Mouse (Mus musculus): ENCODE measurements around the gene 4930558K02Rik. TPM values are rescaled to one million over a fixed set of nuclear protein-coding genes. Genes with fewer than 3 reads are reported as not detected.

The 4930558K02Rik gene
- total and polyA plus RNA-seq, 3 experiments: not detected

DNA sequence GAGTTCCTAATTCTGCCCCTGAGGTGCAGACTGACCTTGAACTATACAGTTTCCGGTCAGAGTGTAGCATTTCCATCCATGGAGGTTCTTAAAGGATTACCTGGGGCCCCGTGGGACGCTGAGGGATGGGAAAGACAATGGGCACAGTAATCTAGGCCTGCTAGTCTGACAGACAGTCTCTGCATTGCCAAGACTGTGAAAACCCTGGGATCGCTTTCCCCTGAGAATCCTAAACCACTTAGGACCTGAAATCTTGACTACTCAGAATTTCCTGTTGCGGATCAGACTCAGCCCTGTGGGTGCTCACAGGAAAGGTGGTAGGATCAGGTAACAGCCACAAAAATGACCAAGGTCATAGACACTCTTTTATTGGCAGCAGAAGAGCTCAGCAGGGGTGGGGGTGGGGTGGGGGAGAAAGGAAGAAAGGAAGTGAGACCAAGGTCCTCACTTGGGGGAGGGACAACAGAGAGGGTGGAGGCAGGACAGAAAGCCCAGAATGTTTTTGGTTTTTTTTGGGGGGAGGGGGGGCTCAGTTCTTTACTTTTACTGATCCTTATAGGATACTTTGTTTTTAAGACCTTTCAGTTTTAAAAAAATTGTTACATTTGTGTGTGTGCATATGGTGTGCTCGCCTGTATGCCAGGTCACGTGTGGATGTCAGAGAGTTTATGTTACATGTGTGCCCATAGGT, 60.6 kb downstream of the 4930558K02Rik start:
- Histone ChIP-seq H3K4me3 (no peak overlapping the region), H3K4me1 (ENCODE audit: control insufficient read depth, insufficient read depth, low read length) (no peaks in the 10 kb centered on the region), H3K79me2 (replicated peaks; ENCODE audit: control insufficient read depth, insufficient read depth, low read length) (no peaks in the 10 kb centered on the region), H3K9ac (ENCODE audit: low read depth, low read length) (no peak overlapping the region), H3K27me3 (ENCODE audit: control insufficient read depth, insufficient read depth, low read length) (no peaks in the 10 kb centered on the region), H3K27ac (no peak overlapping the region), H3K36me3 (ENCODE audit: control insufficient read depth, insufficient read depth, low read length) (no peaks in the 10 kb centered on the region)
- WGBS: 64% methylated on average over 7 of the region's 7 CpGs
- intact Hi-C loops (cut with DNase I): no loop called here
- TF ChIP-seq CTCF (IDR thresholded peaks at IDR 0.05): no peak
- no peak for TF ChIP-seq EP300 (IDR thresholded peaks at IDR 0.05; ENCODE audit: insufficient read depth, low read depth, low read length)
- TF ChIP-seq POLR2A (IDR thresholded peaks at IDR 0.05; ENCODE audit: insufficient read depth, low read depth, low read length): no peak
- DNase-seq: no peak

GRCm38 (mm10) chr1:161917940-161918484, 61.4 kb downstream of the 4930558K02Rik start:
- H3K9ac ChIP-seq (ENCODE audit: low read depth, low read length): no peak overlapping the region
- no peak overlapping the region for H3K27ac ChIP-seq
- H3K27me3 ChIP-seq (ENCODE audit: control insufficient read depth, insufficient read depth, low read length): no peaks in the 10 kb centered on the region
- H3K79me2 ChIP-seq (replicated peaks; ENCODE audit: control insufficient read depth, insufficient read depth, low read length): no peaks in the 10 kb centered on the region
- DNase-seq: no peak
- H3K36me3 ChIP-seq (ENCODE audit: control insufficient read depth, insufficient read depth, low read length): no peaks in the 10 kb centered on the region
- no peaks in the 10 kb centered on the region for H3K4me1 ChIP-seq (ENCODE audit: control insufficient read depth, insufficient read depth, low read length)
- WGBS: 87% methylated on average over 3 of the region's 3 CpGs
- H3K4me3 ChIP-seq: no peak overlapping the region
- TF ChIP-seq EP300 (IDR thresholded peaks at IDR 0.05; ENCODE audit: insufficient read depth, low read depth, low read length) (no peak), POLR2A (IDR thresholded peaks at IDR 0.05; ENCODE audit: insufficient read depth, low read depth, low read length) (no peak), CTCF (IDR thresholded peaks at IDR 0.05) (no peak)
- intact Hi-C loops (cut with DNase I): no loop called here

DNA sequence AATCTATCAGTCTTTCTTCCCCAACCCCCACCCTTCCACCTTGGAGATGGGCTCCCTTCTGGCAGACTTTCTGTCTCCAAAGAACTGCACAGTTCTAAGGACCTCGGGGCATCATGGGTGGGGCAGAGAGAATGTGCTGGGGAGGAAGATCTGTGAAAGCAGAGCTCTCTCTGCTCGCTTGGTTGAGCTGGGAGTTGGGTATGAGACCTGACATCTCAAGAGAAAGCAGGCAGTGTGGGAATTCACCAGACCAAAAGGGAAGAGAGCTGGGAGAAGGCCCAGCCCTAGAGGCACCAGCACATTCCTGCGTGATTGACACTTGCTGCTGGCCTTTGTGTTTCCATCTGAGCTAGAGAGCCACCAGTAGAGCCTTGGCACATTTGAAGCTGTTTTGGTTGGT, 63.4 kb downstream of the 4930558K02Rik start:
- no peaks in the 10 kb centered on the region for H3K27me3 ChIP-seq (ENCODE audit: control insufficient read depth, insufficient read depth, low read length)
- no peak overlapping the region for H3K4me3 ChIP-seq
- no peaks in the 10 kb centered on the region for H3K79me2 ChIP-seq (replicated peaks; ENCODE audit: control insufficient read depth, insufficient read depth, low read length)
- intact Hi-C loops (cut with DNase I): no loop called here
- TF ChIP-seq POLR2A (IDR thresholded peaks at IDR 0.05; ENCODE audit: insufficient read depth, low read depth, low read length) (no peak), CTCF (IDR thresholded peaks at IDR 0.05) (no peak), EP300 (IDR thresholded peaks at IDR 0.05; ENCODE audit: insufficient read depth, low read depth, low read length) (no peak)
- no peak for DNase-seq
- no peaks in the 10 kb centered on the region for H3K4me1 ChIP-seq (ENCODE audit: control insufficient read depth, insufficient read depth, low read length)
- H3K36me3 ChIP-seq (ENCODE audit: control insufficient read depth, insufficient read depth, low read length): no peaks in the 10 kb centered on the region
- no peak overlapping the region for H3K9ac ChIP-seq (ENCODE audit: low read depth, low read length)
- no peak overlapping the region for H3K27ac ChIP-seq
- 57% methylated on average over 3 of the region's 3 CpGs for WGBS

DNA sequence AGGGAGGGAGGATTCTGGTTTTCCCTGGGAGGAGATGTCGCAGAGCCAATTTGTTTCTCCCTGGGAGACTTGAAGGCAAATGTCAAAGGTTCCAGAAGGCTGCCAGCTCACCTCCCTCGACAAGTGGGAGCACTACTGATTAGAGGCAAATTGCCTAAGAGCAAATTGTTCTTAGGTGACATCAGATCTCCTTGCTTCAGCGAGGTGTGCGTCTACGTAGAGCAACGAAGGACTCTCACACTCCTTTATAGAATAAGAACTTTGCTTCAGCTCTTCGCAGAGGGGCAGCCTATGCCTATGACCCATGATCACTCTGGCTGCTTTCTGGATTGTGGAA, 65.8 kb downstream of the 4930558K02Rik start:
- 58% methylated on average over 7 of the region's 7 CpGs for WGBS
- no peak overlapping the region for H3K4me3 ChIP-seq
- H3K4me1 ChIP-seq (ENCODE audit: control insufficient read depth, insufficient read depth, low read length): no peaks in the 10 kb centered on the region
- no peaks in the 10 kb centered on the region for H3K27me3 ChIP-seq (ENCODE audit: control insufficient read depth, insufficient read depth, low read length)
- H3K27ac ChIP-seq: no peak overlapping the region
- H3K9ac ChIP-seq (ENCODE audit: low read depth, low read length): no peak overlapping the region
- intact Hi-C loops (cut with DNase I): no loop called here
- H3K36me3 ChIP-seq (ENCODE audit: control insufficient read depth, insufficient read depth, low read length): no peaks in the 10 kb centered on the region
- no peaks in the 10 kb centered on the region for H3K79me2 ChIP-seq (replicated peaks; ENCODE audit: control insufficient read depth, insufficient read depth, low read length)
- DNase-seq: no peak
- TF ChIP-seq EP300 (IDR thresholded peaks at IDR 0.05; ENCODE audit: insufficient read depth, low read depth, low read length): no peak
- no peak for TF ChIP-seq POLR2A (IDR thresholded peaks at IDR 0.05; ENCODE audit: insufficient read depth, low read depth, low read length)

DNA sequence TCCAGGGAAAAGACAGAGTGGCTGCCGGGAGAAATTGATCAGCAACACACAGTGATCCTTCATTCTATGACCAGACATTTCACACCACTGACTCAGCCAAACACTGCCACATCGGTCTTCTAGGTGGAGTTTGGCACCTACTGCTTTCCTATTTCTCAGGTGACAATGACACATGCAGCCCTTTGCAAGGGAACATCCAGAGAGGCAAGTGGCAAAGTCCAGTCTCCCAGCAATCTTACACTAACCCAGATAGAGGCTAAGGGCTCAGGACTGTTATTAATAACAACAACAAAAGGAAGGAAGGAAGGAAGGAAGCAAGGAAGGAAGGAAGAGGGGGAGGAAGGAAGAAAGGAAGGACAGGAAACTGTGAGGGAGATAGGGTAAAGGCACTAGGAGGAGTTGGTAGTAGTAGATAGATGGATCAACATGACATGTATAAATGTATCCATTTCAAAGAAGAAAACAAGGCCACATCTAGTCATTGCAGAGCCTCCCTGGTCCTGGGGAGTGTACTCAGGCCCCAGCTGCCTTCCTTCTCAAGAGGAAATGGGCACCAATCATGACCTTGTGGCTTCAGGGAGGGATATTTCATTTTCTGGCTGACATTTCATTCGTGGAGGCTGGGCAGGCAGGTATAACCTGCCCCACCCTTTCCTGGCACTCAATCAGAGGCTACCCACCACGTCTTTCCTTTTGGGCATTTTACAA, 66.3 kb downstream of the 4930558K02Rik start:
- no peak for DNase-seq
- Histone ChIP-seq H3K4me1 (ENCODE audit: control insufficient read depth, insufficient read depth, low read length) (no peaks in the 10 kb centered on the region), H3K79me2 (replicated peaks; ENCODE audit: control insufficient read depth, insufficient read depth, low read length) (no peaks in the 10 kb centered on the region), H3K36me3 (ENCODE audit: control insufficient read depth, insufficient read depth, low read length) (no peaks in the 10 kb centered on the region), H3K27ac (no peak overlapping the region), H3K4me3 (no peak overlapping the region), H3K27me3 (ENCODE audit: control insufficient read depth, insufficient read depth, low read length) (no peaks in the 10 kb centered on the region), H3K9ac (ENCODE audit: low read depth, low read length) (no peak overlapping the region)
- no peak for TF ChIP-seq POLR2A (IDR thresholded peaks at IDR 0.05; ENCODE audit: insufficient read depth, low read depth, low read length)
- no peak for TF ChIP-seq EP300 (IDR thresholded peaks at IDR 0.05; ENCODE audit: insufficient read depth, low read depth, low read length)
- no peak for TF ChIP-seq CTCF (IDR thresholded peaks at IDR 0.05)
- WGBS: 57% methylated on average over 4 of the region's 4 CpGs
- intact Hi-C loops (cut with DNase I): no loop called here

DNA sequence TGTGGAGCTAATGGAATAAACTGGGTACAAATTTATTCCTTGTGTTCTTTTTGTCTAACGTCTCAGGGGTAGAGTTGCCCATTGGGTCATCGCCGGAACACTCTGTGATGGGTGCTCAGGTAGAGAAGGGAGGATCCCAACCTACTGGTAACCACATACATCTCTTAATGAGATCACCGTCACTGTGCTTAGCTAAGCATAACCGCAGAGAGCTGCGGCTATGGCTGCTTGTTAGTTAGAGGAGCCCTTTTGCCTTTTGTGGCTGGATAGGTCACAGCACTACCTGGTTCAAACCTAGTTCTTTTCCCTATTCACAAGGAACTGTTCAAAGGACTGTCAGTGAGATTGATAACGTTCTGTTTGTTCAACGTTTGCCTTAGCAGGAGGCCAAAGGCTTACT, 70.4 kb downstream of the 4930558K02Rik start:
- peaks cover 2% of the 10 kb centered on the region for H3K4me1 ChIP-seq (ENCODE audit: control insufficient read depth, insufficient read depth, low read length)
- no peak overlapping the region for H3K9ac ChIP-seq (ENCODE audit: low read depth, low read length)
- no peaks in the 10 kb centered on the region for H3K27me3 ChIP-seq (ENCODE audit: control insufficient read depth, insufficient read depth, low read length)
- no peak for DNase-seq
- H3K4me3 ChIP-seq: no peak overlapping the region
- WGBS: 87% methylated on average over 8 of the region's 8 CpGs
- no peaks in the 10 kb centered on the region for H3K79me2 ChIP-seq (replicated peaks; ENCODE audit: control insufficient read depth, insufficient read depth, low read length)
- TF ChIP-seq EP300 (IDR thresholded peaks at IDR 0.05; ENCODE audit: insufficient read depth, low read depth, low read length): no peak
- TF ChIP-seq CTCF (IDR thresholded peaks at IDR 0.05): no peak
- no peak for TF ChIP-seq POLR2A (IDR thresholded peaks at IDR 0.05; ENCODE audit: insufficient read depth, low read depth, low read length)
- H3K36me3 ChIP-seq (ENCODE audit: control insufficient read depth, insufficient read depth, low read length): no peaks in the 10 kb centered on the region
- intact Hi-C loops (cut with DNase I): no loop called here
- H3K27ac ChIP-seq: no peak overlapping the region

Measured in heart, adult 2 months (tissue).